Mouse (Mus musculus) forebrain, embryonic 11.5 days (tissue): ENCODE results near the gene Nlrp5. TPM values are rescaled to one million over a fixed set of nuclear protein-coding genes. Genes with fewer than 3 reads are reported as not detected.
"Not testable (repeated sequence)": the region's sequence is repeated elsewhere in the genome, so short reads cannot be mapped to it uniquely, and the experiment has no call there.

Experiments
- ATAC-seq: fragments of 200-750 bp; cut with Nextera tagmentation; replicated peaks from 2 replicates; pipeline ENCODE4 v1.8.0; 2017; ENCODE audit warnings: moderate TSS enrichment; ENCODE audit not compliant: low FRiP score
- DNase-seq: peaks from one replicate; pipeline ENCODE4 v3.0.0-alpha.2; 2017; ENCODE audit warnings: low spot score
- H3K27ac ChIP-seq: fragments of 300-500 bp; sonication (generic); 2 replicates; pipeline ENCODE4 v1.5.1; 2014; ENCODE audit warnings: low read depth, low read length
- H3K27me3 ChIP-seq: fragments of 300-500 bp; sonication (generic); 2 replicates; pipeline ENCODE4 v1.6.1; 2014; ENCODE audit warnings: mild to moderate bottlenecking, low read length, mixed read lengths; ENCODE audit not compliant: control insufficient read depth, insufficient read depth
- H3K36me3 ChIP-seq: fragments of 300-500 bp; sonication (generic); 2 replicates; pipeline ENCODE4 v1.6.1; 2014; ENCODE audit warnings: mild to moderate bottlenecking, low read length, moderate library complexity, mixed read lengths; ENCODE audit not compliant: control insufficient read depth, insufficient read depth
- H3K4me1 ChIP-seq: fragments of 300-500 bp; sonication (generic); replicated peaks from 2 replicates; pipeline ENCODE4 v1.6.1; 2014; ENCODE audit warnings: low read length, mixed read lengths; ENCODE audit not compliant: control insufficient read depth, insufficient read depth
- H3K4me2 ChIP-seq: fragments of 300-500 bp; sonication (generic); 2 replicates; pipeline ENCODE4 v1.6.1; 2014; ENCODE audit warnings: low read depth, mild to moderate bottlenecking, low read length, moderate library complexity, mixed read lengths; ENCODE audit not compliant: severe bottlenecking
- H3K4me3 ChIP-seq: fragments of 300-500 bp; sonication (generic); 2 replicates; pipeline ENCODE4 v1.5.1; 2014; ENCODE audit warnings: low read depth, low read length
- H3K9ac ChIP-seq: fragments of 300-500 bp; sonication (generic); 2 replicates; pipeline ENCODE4 v1.6.1; 2014; ENCODE audit warnings: low read length
- H3K9me3 ChIP-seq: fragments of 300-500 bp; sonication (generic); 2 replicates; pipeline ENCODE4 v1.6.1; 2016; ENCODE audit warnings: low read length, mixed read lengths; ENCODE audit not compliant: control insufficient read depth
- WGBS: fragments of 180-500 bp; shearing (Covaris S2); extraction: QIAGEN DNeasy Blood & Tissue Kit; methylation state at CpG from one replicate; pipeline ENCODE4 v1.1.7; 2014; 5-methylcytosine and 5-hydroxymethylcytosine counted together
- microRNA-seq: library from miRNA; unstranded; fragments of <30 nt; microRNA quantifications from one replicate; pipeline ENCODE4, GENCODE M21; 2016; ENCODE audit not compliant: insufficient number of aligned reads
- polyA plus RNA-seq: library from polyadenylated mRNA; unstranded; fragments of >200 nt; fragmentation: Nextera tagmentation; extraction: Ambion mirVana; gene quantifications from 2 replicates; pipeline ENCODE4 v1.2.1, GENCODE M21; 2014

The Nlrp5 gene
- not detected in 2 replicates for polyA plus RNA-seq

- H3K9ac ChIP-seq = no peak within 1 kb of the TSS
- WGBS = 75% methylated on average over 10 of the region's 10 CpGs
- peaks cover 19% of the 10 kb centered on the region for H3K9me3 ChIP-seq
- H3K4me3 ChIP-seq = no peak within 1 kb of the TSS
- ATAC-seq = no peak
- H3K4me2 ChIP-seq = no peak within 1 kb of the TSS
- H3K4me1 ChIP-seq = no peaks in the 10 kb centered on the region
- H3K27me3 ChIP-seq = no peaks in the 10 kb centered on the region
- no peak within 1 kb of the TSS for H3K27ac ChIP-seq
- DNase-seq = no peak
- H3K36me3 ChIP-seq = no peaks in the 10 kb centered on the region
These were observed at the start of gene Nlrp5 for GRCm38 (mm10) chr7:23385589-23385988. Gene Nlrp5 (plus strand): TSS chr7:23385889.

GRCm38 (mm10) chr7:23358311-23358710 lies 27.4 kb upstream of the Nlrp5 start:
- not testable (repeated sequence) for H3K27ac ChIP-seq, H3K9ac ChIP-seq, H3K4me3 ChIP-seq, H3K36me3 ChIP-seq, DNase-seq, H3K4me2 ChIP-seq, ATAC-seq, H3K9me3 ChIP-seq, H3K27me3 ChIP-seq, H3K4me1 ChIP-seq
- 95% methylated on average over 10 of the region's 13 CpGs for WGBS

GRCm38 (mm10) chr7:23470201-23470600 lies 84.5 kb downstream of the Nlrp5 start:
- ATAC-seq, H3K4me2 ChIP-seq, DNase-seq, H3K27me3 ChIP-seq, H3K9ac ChIP-seq, H3K36me3 ChIP-seq, H3K4me1 ChIP-seq, H3K27ac ChIP-seq, H3K4me3 ChIP-seq: not testable (repeated sequence)
- WGBS = 78% methylated on average over 3 of the region's 3 CpGs
- peaks cover 17% of the 10 kb centered on the region; the same call in 1 of the 2 replicates for H3K9me3 ChIP-seq

GRCm38 (mm10) chr7:23470832-23471231 lies 85.1 kb downstream of the Nlrp5 start:
- not testable (repeated sequence) for DNase-seq, ATAC-seq, H3K4me3 ChIP-seq, H3K36me3 ChIP-seq, H3K4me2 ChIP-seq, H3K27me3 ChIP-seq, H3K9ac ChIP-seq, H3K4me1 ChIP-seq, H3K27ac ChIP-seq
- WGBS = 59% methylated on average over 3 of the region's 3 CpGs
- peaks cover 17% of the 10 kb centered on the region; the same call in 1 of the 2 replicates for H3K9me3 ChIP-seq

- not testable (repeated sequence) for H3K27ac ChIP-seq, H3K4me1 ChIP-seq, H3K9me3 ChIP-seq, H3K27me3 ChIP-seq, DNase-seq, ATAC-seq, H3K9ac ChIP-seq, H3K4me3 ChIP-seq, H3K4me2 ChIP-seq, H3K36me3 ChIP-seq
- 83% methylated on average over 2 of the region's 2 CpGs for WGBS
These were observed 87.2 kb downstream of the Nlrp5 start for GRCm38 (mm10) chr7:23472886-23473285.

Small RNAs within 50 kb of the gene (microRNA-seq; reads per million reads assigned to microRNA genes)
- gene Gm25196 = not detected

Other genes with a start within 250 kb of the Nlrp5 start
- not detected in 2 replicates for gene Gm10662, start 241.4 kb upstream of the Nlrp5 start, polyA plus RNA-seq
- gene Vmn1r165, start 168.6 kb upstream of the Nlrp5 start, polyA plus RNA-seq = not detected in 2 replicates
- gene Vmn1r166, start 134.2 kb upstream of the Nlrp5 start, polyA plus RNA-seq = not detected in 2 replicates
- gene Gm6902, start 107.0 kb upstream of the Nlrp5 start, polyA plus RNA-seq = not detected in 2 replicates
- gene Nlrp4e, start 84.7 kb upstream of the Nlrp5 start, polyA plus RNA-seq = not detected in 2 replicates
- gene Vmn1r167, start 121.3 kb downstream of the Nlrp5 start, polyA plus RNA-seq = not detected in 2 replicates
- gene Vmn1r168, start 153.8 kb downstream of the Nlrp5 start, polyA plus RNA-seq = not detected in 2 replicates
- gene Vmn1r169, start 189.6 kb downstream of the Nlrp5 start, polyA plus RNA-seq = not detected in 2 replicates
- gene Vmn1r170, start 220.3 kb downstream of the Nlrp5 start, polyA plus RNA-seq = not detected in 2 replicates
- not detected in 2 replicates for gene Vmn1r171, start 244.8 kb downstream of the Nlrp5 start, polyA plus RNA-seq